Mouse (Mus musculus) kidney, postnatal 0 days (tissue): ENCODE results near the gene Eif5. TPM values are rescaled to one million over a fixed set of nuclear protein-coding genes. Genes with fewer than 3 reads are reported as not detected.
A peak's percentile ranks its signal among the peaks of the same experiment; 100 is the strongest.

Experiments used
- ATAC-seq: fragments of 200-750 bp; cut with Nextera tagmentation; replicated peaks from 2 replicates; pipeline ENCODE4 v1.8.0; 2017; ENCODE audit warnings: low read depth, moderate number of reproducible peaks, moderate TSS enrichment, moderate library complexity; ENCODE audit not compliant: low FRiP score
- DNase-seq: peaks from one replicate; pipeline ENCODE4 v3.0.0-alpha.2; 2016; ENCODE audit warnings: low spot score
- H3K27ac ChIP-seq: fragments of 300-500 bp; sonication (generic); 2 replicates; pipeline ENCODE4 v1.5.1; 2014; ENCODE audit warnings: mild to moderate bottlenecking
- H3K27me3 ChIP-seq: fragments of 300-500 bp; sonication (generic); 2 replicates; pipeline ENCODE4 v1.6.1; 2014; ENCODE audit warnings: low read length, mixed read lengths; ENCODE audit not compliant: insufficient read depth
- H3K36me3 ChIP-seq: fragments of 300-500 bp; sonication (generic); 2 replicates; pipeline ENCODE4 v1.6.1; 2014; ENCODE audit warnings: low read length, mixed read lengths; ENCODE audit not compliant: insufficient read depth
- H3K4me1 ChIP-seq: fragments of 300-500 bp; sonication (generic); replicated peaks from 2 replicates; pipeline ENCODE4 v1.6.1; 2014; ENCODE audit warnings: antibody characterized with exemption, low read length, mixed read lengths; ENCODE audit not compliant: insufficient read depth
- H3K4me2 ChIP-seq: fragments of 300-500 bp; sonication (generic); 2 replicates; pipeline ENCODE4 v1.6.1; 2014; ENCODE audit warnings: mild to moderate bottlenecking, low read length, moderate library complexity, mixed read lengths
- H3K4me3 ChIP-seq: fragments of 300-500 bp; sonication (generic); replicated peaks from 2 replicates; pipeline ENCODE4 v1.5.1; 2014; ENCODE audit warnings: low read depth, low read length
- H3K9ac ChIP-seq: fragments of 300-500 bp; sonication (generic); 2 replicates; pipeline ENCODE4 v1.6.1; 2014; ENCODE audit warnings: low read depth, low read length
- H3K9me3 ChIP-seq: fragments of 300-500 bp; sonication (generic); replicated peaks from 2 replicates; pipeline ENCODE4 v1.6.1; 2016; ENCODE audit warnings: low read length, inconsistent platforms, mixed read lengths
- CTCF ChIP-seq: IDR thresholded peaks from 2 replicates; pipeline ENCODE4 v1.5.1; 2016; ENCODE audit warnings: antibody characterized with exemption, low read depth, mild to moderate bottlenecking, moderate library complexity
- WGBS: fragments of 180-500 bp; shearing (Covaris S2); extraction: QIAGEN DNeasy Blood & Tissue Kit; methylation state at CpG from one replicate; pipeline ENCODE4 v1.1.7; 2014; 5-methylcytosine and 5-hydroxymethylcytosine counted together
- polyA plus RNA-seq: library from polyadenylated mRNA; unstranded; fragments of >200 nt; fragmentation: Nextera tagmentation; extraction: Ambion mirVana; gene quantifications from 2 replicates; pipeline ENCODE4 v1.2.1, GENCODE M21; 2015

Eif5 gene
- polyA plus RNA-seq, 1 experiment from 2014 or later, result 701 TPM

DNA sequence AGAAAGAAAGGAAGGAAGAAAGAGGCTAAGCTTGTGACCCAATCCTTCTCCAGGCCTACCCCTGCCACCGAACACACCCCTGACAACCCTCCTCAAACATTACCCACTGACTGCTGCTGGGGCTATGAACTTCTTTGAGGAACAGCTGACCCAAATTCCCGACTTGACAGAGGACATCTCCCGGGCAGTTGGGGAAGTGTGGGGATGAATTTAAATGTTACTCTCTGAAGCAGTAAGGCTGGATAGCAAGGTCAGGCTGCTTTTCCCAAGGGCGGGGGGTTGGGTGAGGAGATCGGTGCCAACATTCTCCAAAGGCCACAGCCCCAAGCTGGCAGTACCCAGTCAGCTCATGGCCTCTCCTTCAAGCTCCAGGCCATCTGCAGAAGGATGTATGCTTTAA, 24.1 kb upstream of the Eif5 start:
- Histone ChIP-seq H3K4me2 (no peak overlapping the region), H3K36me3 (no peaks in the 10 kb centered on the region), H3K9me3 (no peaks in the 10 kb centered on the region), H3K9ac (no peak overlapping the region), H3K4me3 (no peak overlapping the region), H3K27ac (peak overlapping the region; percentile 48), H3K4me1 (0 out of 2 replicates have a peak, but pooled peaks cover 7% of the 10 kb centered on the region), H3K27me3 (no peaks in the 10 kb centered on the region)
- DNase-seq (no peak), ATAC-seq (no peak)
- 0 out of 2 replicates have a peak, but pooled peaks have one; percentile 2 for TF ChIP-seq CTCF
- 49% methylated on average over 5 of the region's 5 CpGs for WGBS

DNA sequence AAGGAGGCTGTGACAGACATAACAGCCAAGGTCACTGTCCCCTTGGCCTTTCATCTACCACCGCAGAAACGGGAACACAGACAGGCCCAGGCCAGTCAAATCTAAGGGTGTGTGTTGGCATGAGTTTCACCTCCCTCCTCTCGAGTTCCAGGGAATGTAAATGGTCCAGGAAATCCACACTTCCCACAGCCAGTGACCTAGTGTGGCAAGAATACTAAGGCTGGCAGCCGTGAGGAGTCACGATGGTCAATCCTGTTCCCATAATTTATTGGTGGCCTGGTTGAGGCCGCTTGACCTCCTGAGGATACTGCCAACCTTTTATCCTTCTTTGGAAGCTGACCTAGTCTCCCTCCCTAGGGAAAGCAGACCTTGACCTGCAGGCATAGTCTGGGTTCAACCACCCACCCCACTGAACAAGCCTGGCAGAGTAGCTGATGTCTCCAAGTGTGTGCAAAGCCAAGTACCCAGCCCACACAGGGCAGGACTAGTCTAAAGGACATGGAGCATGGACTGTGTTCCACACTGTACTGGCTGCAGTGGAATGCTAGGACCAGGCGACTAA, 23.5 kb upstream of the Eif5 start:
- ATAC-seq (peak; percentile 76), DNase-seq (no peak)
- peak overlapping the region; percentile 48 for H3K27ac ChIP-seq
- WGBS, result 25% methylated on average over 7 of the region's 7 CpGs
- TF ChIP-seq CTCF, result no peak
- no peak overlapping the region for H3K4me2 ChIP-seq
- no peaks in the 10 kb centered on the region for H3K9me3 ChIP-seq
- H3K4me1 ChIP-seq, result 0 out of 2 replicates have a peak, but pooled peaks cover 7% of the 10 kb centered on the region
- H3K4me3 ChIP-seq, result no peak overlapping the region
- H3K9ac ChIP-seq, result no peak overlapping the region
- H3K27me3 ChIP-seq, result no peaks in the 10 kb centered on the region
- H3K36me3 ChIP-seq, result no peaks in the 10 kb centered on the region

DNA sequence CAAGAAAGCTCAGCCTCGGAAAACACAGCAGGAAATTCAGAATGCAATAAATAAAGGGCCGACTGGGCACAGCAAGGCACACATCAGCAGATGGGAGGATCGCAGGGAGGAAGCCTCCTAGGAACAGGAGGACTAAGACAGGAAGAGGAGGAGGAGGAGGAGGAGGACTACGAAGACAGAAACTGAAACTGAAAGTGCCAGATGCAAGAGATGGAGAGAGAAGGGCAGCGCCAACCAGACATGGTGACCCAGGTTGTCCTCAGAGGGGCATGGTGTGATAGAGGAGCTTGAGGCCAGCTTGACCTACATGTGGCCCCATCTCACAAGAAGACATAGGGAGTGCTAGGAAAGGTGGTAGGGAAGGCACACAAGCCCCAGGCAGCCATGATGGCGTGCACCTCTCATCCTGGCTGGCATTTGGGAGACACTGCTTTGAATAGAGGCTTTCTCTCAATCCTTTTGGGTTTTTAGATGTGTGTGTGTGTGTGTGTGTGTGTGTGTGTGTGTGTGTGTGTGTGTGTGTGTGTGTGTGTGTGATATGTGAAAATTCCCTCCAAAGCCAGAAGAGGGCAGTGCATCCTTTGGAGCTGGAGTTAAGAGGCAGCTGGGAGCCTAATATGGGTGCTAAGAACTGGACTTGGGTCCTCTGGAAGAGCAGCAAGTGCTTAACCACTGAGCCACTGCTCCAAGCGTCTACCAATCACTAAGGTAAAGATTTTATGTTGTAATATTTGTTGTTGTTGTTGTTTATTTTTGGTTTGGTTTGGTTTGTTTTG, 22.8 kb upstream of the Eif5 start:
- TF ChIP-seq CTCF, result 0 out of 2 replicates have a peak, but pooled peaks have one; percentile 11
- no peaks in the 10 kb centered on the region for H3K27me3 ChIP-seq
- peak overlapping the region; percentile 48 for H3K27ac ChIP-seq
- no peak overlapping the region for H3K9ac ChIP-seq
- H3K36me3 ChIP-seq, result no peaks in the 10 kb centered on the region
- H3K4me2 ChIP-seq, result peak overlapping the region; percentile 19; the same call in 1 of the 2 replicates
- no peak overlapping the region for H3K4me3 ChIP-seq
- DNase-seq, result no peak
- ATAC-seq, result no peak
- no peaks in the 10 kb centered on the region for H3K9me3 ChIP-seq
- 61% methylated on average over 7 of the region's 7 CpGs for WGBS
- 0 out of 2 replicates have a peak, but pooled peaks cover 7% of the 10 kb centered on the region for H3K4me1 ChIP-seq

DNA sequence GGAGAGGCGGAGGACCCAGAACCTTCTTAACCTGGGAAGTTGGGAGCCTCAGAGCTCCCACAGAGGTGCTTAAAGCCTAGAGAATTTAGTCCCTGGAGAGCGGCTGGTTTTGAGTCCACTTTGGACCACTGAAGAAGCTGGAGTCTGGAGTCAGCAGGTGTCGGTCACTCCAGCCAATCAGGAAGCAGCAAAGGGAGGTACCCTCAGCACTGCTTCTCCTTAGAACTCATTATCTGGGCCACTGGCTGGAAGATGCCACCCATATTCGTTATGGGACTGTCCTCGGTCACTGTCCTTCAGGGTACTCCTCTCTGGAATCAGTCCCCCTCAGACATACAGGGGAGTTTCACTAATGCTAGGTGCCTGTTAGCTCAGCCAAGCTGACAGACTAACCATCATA, 21.9 kb upstream of the Eif5 start:
- no peak overlapping the region for H3K9ac ChIP-seq
- no peak for TF ChIP-seq CTCF
- DNase-seq (no peak), ATAC-seq (no peak)
- no peaks in the 10 kb centered on the region for H3K9me3 ChIP-seq
- no peaks in the 10 kb centered on the region for H3K27me3 ChIP-seq
- WGBS, result 94% methylated on average over 5 of the region's 5 CpGs
- no peaks in the 10 kb centered on the region for H3K36me3 ChIP-seq
- H3K4me1 ChIP-seq, result 0 out of 2 replicates have a peak, but pooled peaks cover 7% of the 10 kb centered on the region
- no peak overlapping the region for H3K27ac ChIP-seq
- H3K4me2 ChIP-seq, result no peak overlapping the region
- no peak overlapping the region for H3K4me3 ChIP-seq

DNA sequence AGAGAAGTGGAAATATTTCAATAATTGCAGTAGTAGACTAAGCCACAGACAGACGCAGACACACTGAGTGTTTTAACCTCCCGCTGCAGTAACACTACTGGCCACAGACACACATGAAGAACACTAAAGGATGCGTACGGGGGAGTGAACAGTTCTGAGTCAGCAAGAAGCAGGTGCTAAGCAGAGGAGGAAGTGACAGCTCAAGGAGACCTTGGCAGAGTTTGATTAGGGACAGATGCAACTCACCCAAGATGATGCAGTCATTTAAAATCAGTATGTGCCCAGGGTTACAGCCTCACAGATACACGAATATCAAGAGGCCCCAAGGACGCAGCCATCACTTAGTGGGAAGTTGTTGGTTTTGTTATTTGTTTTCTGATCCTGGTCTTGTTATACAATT, 21.0 kb upstream of the Eif5 start:
- no peak overlapping the region for H3K27ac ChIP-seq
- H3K4me2 ChIP-seq, result no peak overlapping the region
- no peak for TF ChIP-seq CTCF
- WGBS, result 70% methylated on average over 6 of the region's 6 CpGs
- H3K27me3 ChIP-seq, result no peaks in the 10 kb centered on the region
- ATAC-seq, result no peak
- no peak for DNase-seq
- H3K9ac ChIP-seq, result no peak overlapping the region
- H3K36me3 ChIP-seq, result no peaks in the 10 kb centered on the region
- H3K4me1 ChIP-seq, result 0 out of 2 replicates have a peak, but pooled peaks cover 7% of the 10 kb centered on the region
- H3K9me3 ChIP-seq, result no peaks in the 10 kb centered on the region
- H3K4me3 ChIP-seq, result no peak overlapping the region

DNA sequence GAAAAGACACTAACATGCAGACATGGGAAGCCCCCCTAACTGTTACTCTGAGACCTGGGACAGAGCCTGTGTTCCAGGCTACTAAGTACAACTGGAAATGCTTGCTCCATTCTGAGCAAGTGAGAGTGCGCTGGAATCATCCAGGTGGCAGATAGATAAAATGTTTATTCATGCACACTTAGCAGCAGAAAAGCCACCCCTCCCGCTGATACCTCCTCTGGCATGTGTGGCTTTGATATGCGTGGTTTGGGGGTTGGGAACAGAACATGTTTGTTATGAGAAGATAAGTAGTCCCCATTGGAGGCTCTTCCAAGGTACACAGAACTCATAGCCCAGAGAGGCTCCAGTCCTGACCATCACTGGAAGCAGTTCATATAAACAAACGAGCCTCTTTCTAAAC, 19.9 kb upstream of the Eif5 start:
- no peak overlapping the region for H3K4me2 ChIP-seq
- H3K9me3 ChIP-seq, result no peaks in the 10 kb centered on the region
- H3K4me1 ChIP-seq, result 0 out of 2 replicates have a peak, but pooled peaks cover 7% of the 10 kb centered on the region
- H3K36me3 ChIP-seq, result no peaks in the 10 kb centered on the region
- no peaks in the 10 kb centered on the region for H3K27me3 ChIP-seq
- ATAC-seq (no peak), DNase-seq (no peak)
- no peak overlapping the region for H3K4me3 ChIP-seq
- H3K27ac ChIP-seq, result no peak overlapping the region
- TF ChIP-seq CTCF, result no peak
- WGBS, result 71% methylated on average over 4 of the region's 4 CpGs
- H3K9ac ChIP-seq, result no peak overlapping the region
